Mouse (Mus musculus) frontal cortex, postnatal 36 days (tissue): ENCODE data around the gene Ank3.
A peak's percentile ranks its signal among the peaks of the same experiment; 100 is the strongest.

ENCODE experiments used
- DNase-seq, 2 experiments: peaks; one replicate each; pipeline ENCODE4 v3.0.0; 2022; ENCODE audit warnings: low spot score in 2 of 2

The Ank3 gene

GRCm38 (mm10) chr10:69720452-69720851 is 321.9 kb downstream of the Ank3 start:
- no peak for DNase-seq

DNA sequence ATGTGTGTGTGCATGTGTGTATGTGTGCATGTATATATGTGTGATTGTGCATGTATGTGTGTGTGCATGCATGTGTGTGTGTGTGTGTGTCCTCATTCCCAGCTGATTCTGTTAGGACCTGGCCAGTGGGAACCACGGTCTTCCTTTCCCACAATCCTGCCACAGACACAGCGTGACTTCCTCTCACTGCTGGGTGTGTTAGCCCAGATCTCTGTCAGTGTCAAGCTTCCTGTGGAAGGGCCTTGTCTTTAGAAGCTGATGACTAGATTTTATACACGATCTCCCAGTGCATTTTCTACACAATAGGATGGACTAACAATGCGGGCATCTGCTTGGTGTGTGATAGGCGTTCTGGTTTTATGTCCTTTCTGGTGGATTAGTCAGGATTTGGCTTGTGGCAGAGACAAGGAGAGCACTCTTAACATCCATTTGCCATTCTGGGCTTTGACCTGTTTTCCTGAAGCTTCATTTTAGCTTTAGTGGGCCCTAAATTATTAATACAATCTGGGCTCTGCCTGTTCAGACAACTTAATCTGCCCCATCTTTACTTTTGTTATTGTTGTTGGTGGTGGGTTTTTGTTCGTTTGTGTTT is 322.4 kb downstream of the Ank3 start:
- DNase-seq = no peak

GRCm38 (mm10) chr10:69724159-69724558 is 325.6 kb downstream of the Ank3 start:
- no peak for DNase-seq

DNA sequence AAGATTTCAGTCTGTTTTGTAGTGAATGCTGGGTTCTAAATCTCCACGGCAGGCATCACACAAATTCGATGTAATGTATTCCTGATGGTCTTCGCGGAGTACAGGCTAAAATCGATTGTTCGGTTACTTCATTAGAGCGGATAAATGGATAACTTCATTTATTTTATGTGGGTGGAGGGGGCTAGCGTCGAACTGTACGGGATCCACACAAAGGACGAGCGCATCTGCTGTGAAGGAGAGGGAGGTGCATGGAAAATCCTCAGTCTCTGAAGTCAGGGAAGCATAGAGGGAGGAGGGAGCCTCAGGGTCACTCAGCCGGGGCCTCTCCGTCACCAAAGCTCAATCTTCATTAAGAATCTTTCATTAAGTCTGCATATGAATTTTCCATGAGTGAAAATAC is 326.5 kb downstream of the Ank3 start:
- DNase-seq = no peak

GRCm38 (mm10) chr10:69726265-69726664 is 327.7 kb downstream of the Ank3 start:
- DNase-seq = no peak

DNA sequence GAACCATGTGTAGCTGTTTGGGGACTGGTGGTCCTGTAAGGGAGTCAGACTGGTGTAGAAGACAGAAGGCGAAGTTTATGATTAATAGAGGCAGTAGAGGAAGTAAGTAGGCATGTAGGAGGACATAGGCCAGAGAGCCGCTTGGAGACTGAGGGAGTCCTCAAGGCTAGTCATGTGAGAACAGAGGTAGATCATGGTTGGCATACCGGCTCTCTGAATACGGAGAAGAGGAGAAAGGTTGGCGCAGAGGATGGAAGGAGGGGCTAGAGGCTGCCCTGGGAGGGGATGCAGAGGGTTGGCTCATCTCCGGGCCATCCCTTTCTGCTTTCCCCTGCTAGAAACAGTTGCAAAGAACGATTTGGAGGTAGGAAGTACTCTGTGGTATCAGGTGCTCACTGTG is 328.2 kb downstream of the Ank3 start:
- DNase-seq = no peak

GRCm38 (mm10) chr10:69728876-69729275 is 330.3 kb downstream of the Ank3 start:
- DNase-seq = no peak

- DNase-seq = no peak
These were observed 331.8 kb downstream of the Ank3 start for GRCm38 (mm10) chr10:69730351-69730871.

- DNase-seq = no peak
These were observed 332.8 kb downstream of the Ank3 start for GRCm38 (mm10) chr10:69731341-69731740.

- DNase-seq = no peak
These were observed 333.3 kb downstream of the Ank3 start for GRCm38 (mm10) chr10:69731863-69732262.

- no peak for DNase-seq
These were observed 337.7 kb downstream of the Ank3 start for GRCm38 (mm10) chr10:69736241-69736640.

GRCm38 (mm10) chr10:69738741-69739271 is 340.2 kb downstream of the Ank3 start:
- DNase-seq = no peak

- no peak for DNase-seq
These were observed 344.0 kb downstream of the Ank3 start for GRCm38 (mm10) chr10:69742528-69742927.

DNA sequence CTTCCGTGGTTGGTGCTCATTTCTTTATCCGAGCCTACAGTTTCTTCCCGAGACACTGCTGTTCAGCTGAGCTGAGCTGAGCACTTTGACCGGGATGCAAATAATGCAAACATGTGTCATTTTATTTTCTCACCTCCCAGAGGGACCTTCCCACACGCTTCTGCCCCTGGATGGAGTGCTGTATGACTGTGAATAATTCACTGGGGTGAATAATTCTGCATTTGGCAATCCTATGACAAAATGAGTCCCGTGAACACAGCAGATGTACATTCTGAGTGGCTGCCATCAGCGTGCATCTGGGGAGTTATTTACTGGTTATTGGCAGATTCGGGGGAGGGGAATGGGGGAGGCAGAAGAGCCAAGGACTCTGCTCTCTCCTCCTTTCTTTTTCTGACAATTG is 345.6 kb downstream of the Ank3 start:
- DNase-seq = peak; percentile 47 to 61

- no peak for DNase-seq
These were observed 346.3 kb downstream of the Ank3 start for GRCm38 (mm10) chr10:69744871-69745270.

- no peak for DNase-seq
These were observed 347.7 kb downstream of the Ank3 start for GRCm38 (mm10) chr10:69746322-69746721.

DNA sequence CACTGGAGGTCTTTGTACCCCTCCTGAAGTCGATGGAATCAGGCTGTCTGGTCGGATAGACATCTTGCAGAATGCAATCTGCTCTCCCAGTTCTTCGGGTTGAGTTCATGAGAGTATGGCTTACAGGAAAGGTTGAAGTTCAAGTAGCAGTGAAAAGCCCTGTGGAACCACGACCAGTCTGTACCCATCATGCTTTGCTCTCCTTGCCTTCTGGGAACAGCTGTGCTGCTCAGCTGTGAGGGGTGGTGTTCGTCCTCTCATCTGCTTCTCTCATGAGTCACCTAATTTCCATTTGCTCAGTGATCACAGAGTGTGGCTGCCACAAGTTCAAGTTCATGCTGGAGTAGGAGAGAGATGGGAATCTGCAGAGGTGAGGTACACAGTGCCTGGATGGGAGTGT is 348.2 kb downstream of the Ank3 start:
- no peak for DNase-seq

DNA sequence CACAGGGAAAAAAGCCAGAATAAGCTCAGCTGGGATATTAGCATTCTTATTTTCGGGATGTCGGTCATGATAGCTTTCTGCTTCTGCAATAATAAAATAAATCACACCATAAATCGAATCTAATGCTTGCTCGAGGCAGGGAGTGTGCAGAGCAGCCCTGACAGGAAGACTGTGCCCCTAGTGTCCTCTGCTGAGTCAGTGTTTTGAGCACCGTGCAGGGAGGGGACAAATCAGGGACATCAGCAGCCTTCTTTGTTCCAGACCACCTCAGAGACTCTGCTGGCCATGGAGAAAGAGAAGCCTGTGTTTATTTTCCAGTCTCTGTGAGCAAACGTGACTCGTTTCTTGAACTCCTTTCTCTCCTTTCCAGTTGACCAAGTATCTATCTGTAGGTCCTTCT is 352.8 kb downstream of the Ank3 start:
- no peak for DNase-seq

DNA sequence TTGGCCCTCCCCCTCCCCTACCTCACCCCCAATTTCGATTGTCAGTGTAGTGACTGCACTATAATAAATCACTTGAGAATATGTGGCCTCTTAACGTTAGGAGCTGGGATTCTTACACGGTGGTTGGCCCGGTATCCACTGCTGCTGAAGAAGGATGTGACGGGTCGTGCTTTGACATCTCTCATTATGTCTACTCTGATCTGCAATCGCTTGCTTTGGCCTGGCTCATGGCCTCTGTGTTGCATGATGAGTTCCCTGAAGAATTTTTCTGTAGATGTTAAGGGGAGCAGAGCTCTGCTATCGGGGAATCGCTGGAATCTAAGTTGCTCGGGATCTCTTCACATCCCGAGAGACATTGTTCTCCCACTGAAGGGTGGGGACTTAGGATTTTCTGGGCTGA is 354.9 kb downstream of the Ank3 start:
- DNase-seq = no peak

DNA sequence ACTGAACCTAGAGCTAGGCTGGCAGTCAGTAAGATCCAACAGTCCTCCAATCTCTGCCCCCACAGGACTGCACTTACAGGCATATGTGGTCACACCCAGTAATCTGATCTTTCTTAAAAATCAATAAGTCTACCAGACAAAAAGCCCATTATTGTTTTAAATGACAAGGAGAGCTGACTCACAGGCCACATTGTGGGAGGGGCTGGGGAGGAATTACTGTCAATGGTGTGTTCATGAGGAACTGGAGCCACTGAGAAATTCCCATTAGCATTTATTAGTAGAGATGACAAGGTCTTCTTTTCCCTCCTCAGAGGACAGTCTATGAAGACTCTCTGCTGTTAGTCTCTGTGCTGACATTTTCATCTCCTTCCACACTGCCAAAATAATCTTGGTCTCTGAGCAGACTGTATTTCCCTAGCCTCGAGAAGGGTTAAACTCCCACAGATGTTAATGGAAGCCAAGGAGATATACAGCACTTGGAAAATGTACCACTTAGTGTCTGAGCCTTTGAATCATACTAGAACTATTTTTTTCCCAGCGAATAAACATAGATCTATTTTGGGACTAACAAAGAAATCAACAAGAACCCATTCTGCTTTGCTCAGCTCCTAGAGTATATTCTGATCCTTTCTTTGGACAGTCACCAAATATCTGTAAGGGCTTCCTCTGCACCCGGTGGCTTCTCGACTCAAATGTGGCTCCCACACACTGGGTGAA is 358.5 kb downstream of the Ank3 start:
- no peak for DNase-seq

DNA sequence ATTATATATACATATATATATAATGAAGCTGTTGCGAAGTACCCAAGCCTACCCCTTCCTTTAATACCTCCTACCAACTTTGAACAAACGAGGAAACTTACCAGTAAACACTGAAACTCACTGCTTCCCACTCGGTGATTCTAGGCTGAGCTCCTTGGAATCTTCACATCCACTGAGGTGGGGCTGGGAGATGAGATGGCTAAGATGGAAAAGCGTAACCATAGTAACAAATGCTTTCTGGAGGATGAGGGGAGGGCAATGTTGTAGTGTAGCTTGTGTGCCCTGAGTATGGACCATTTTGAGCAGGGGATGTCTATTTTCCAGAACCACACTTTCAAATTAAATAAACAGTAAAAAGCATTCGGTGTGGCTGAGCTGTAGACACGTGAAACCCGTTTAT is 364.4 kb downstream of the Ank3 start:
- no peak for DNase-seq

DNA sequence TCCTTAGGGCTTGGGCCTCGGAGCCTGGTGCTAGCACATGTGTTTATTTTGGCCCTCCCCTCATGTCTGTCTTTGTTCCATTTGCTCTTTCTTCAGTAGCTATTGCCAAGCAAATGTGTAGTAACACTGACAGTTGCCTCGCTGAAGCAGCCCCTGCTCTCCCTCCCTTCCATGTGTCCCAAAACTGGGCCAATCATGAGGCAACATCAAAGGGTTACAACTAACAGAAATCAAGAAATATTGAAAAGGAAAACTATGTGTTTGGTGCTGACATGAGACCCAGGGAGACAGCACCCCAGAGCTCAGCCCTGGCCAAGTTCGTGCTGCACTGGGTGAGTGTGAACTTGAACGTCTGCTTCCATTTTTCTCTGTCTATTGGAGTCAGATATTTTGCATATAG is 365.8 kb downstream of the Ank3 start:
- no peak for DNase-seq

GRCm38 (mm10) chr10:69777065-69777645 is 378.6 kb downstream of the Ank3 start:
- no peak for DNase-seq
